Mouse (Mus musculus) kidney, postnatal 4 days (tissue): ENCODE data around the gene 1700014D04Rik.
"Not testable (repeated sequence)": the region's sequence is repeated elsewhere in the genome, so short reads cannot be mapped to it uniquely, and the experiment has no call there.

Source experiments
- DNase-seq, 2 experiments: peaks; one replicate each; pipeline ENCODE4 v3.0.0; 2021; ENCODE audit warnings: mixed read lengths in 2 of 2

The 1700014D04Rik gene

DNA sequence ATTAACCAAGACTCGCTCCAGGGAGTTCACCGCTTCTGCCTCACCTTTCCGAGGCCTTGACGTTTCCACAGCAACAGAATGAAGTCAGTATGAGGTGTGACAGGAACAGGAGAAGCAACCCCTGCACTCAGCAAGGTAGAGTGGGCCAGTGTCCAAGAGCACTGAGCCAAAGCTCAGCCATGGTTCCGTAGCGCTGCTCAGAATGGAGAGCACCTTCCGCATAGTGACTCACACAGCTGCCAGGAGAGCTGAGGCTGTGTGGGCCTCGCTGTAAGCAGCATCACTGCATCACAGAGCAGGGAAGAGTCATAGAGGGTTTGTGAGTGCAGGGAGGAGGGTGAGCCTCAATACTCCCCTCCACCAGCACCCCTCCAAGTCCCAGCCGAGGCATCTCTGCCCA, at the start of gene 1700014D04Rik:
Gene 1700014D04Rik, minus strand, starts transcription at position 42 of the 400 bp plus-strand sequence.
- peak in 1 of 2 experiments; percentile 29 for DNase-seq

DNA sequence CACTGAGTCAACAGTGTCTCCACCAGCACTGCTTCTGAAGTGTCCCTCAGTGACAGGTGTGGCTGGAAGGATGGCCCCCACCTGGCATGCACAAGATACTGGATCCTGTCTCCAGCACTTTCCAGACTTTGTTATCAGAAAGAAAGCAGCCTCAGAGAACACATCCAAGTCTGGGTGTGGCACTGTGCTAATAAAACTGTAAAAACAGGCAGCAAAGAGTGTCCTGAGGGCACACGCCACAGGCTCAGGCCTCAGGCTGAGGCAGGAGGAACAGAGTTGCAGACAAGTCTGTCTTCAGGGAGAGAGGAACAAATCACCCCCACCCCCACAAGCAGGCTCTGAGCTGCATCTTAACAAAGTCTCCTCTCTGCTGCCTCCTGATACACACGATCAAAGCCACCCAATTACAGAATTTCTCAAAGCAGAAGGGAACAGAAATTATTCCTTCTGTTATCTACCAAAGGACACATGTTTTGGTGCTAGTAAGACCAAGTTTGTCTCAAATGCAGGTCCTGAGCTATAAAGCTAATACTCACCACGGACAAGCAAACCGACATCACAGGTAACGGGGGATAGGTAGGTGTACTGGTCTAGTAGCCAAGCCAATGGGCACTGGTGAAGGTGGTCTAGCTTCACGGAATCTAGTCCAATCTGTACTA, 49.4 kb upstream of the 1700014D04Rik start:
- DNase-seq: no peak

DNA sequence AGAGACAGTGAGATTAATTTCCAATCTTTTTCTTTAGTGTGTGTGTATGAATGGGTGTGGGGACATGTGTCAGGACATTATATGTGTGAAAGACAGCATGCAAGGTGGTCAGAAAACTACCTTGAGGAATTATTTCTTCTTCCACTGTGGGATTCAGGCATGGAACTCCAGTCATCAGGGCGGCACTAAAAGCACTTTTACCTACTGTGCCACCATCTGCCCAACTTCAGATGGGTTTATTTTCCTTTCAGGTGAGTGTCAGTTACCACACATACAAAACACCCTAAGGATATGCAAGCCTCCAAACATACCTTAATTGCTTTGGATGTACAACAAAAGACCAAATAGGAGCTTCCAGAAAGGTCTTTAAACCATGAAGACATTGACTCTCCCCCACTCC, 48.2 kb upstream of the 1700014D04Rik start:
- DNase-seq: no peak

DNA sequence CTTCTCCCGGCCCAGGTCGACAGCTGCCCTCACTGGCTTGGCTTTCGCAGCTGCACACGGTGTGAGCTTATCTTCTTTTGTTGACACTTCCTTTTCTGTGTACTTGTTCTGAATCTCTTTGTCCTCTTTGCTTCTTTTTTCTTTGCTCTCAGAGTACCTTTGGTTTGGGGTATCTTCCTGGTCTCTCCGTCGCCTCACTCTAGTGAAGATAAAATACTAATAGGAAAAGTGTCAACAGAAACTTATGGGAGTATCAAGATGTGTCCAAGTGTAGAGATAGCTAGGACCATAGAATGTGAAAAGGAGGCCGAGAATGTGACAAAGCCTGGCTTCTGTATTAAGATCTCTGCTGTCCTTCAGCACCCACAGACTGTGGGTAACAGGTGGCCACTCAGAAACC, 35.6 kb upstream of the 1700014D04Rik start, which contains the start of gene Gm49354:
Gene Gm49354, minus strand, starts transcription at position 101 of the 400 bp plus-strand sequence.
- DNase-seq: no peak

DNA sequence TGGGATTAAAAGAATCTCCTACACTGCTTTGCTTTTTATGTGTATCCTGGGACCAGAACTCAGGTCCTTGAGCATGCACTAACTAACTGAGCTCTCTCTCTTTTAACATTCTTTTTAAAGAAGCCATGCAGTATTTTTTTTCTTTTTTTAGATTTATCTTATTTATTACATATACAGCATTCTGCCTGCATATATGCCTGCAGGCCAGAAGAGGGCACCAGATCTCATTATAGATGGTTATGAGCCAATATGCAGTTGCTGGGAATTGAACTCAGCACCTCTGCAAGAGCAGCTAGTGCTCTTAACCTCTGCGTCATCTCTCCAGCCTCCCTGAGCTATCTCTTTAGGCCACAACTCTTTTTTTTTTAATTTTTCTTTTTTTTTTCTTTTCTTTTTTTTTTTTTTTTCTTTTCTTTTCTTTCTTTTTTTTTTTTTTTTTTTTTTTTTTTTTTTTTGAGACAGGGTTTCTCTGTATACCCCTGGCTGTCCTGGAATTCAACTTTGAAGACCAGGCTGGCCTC, 33.3 kb upstream of the 1700014D04Rik start:
- not testable (repeated sequence) for DNase-seq

DNA sequence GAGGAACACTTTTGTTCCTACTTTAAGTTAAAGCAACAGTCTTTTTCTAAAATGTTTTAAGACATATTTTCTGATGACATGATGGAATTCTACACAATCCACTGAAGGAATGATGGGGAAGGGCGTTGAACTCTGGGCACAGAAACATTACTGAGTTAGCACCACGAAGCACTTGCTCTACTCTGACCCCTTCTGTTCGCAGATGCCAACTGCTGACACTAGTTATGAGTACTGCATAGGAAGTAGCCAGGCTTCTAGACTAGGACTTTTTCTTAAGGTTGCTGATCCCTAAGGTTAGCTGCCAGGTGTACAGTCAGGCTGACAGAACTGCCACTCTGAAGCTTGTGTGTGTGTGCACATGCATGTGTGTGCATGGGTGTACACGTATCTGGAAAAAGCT, 32.7 kb upstream of the 1700014D04Rik start:
- DNase-seq: peak in 1 of 2 experiments; percentile 26

DNA sequence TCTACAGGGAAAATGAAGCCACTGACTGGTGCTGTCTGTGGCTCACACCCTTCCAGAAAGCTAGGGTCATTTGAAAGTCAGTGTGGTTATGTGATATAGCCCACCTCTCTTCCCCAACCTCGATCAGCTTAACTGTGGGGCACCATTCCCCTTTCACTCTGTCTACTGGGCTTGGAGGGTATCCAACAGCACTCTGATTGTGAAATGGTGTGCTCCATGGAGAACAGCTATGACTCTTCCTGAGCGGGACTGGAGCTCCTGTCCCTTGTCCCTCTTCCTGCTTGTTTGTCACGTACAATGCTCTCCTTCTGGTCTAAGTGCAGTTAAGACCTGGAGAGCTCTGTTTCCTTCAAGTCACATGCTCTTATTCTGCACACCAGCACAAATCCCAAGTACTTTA, 28.6 kb upstream of the 1700014D04Rik start:
- no peak for DNase-seq

DNA sequence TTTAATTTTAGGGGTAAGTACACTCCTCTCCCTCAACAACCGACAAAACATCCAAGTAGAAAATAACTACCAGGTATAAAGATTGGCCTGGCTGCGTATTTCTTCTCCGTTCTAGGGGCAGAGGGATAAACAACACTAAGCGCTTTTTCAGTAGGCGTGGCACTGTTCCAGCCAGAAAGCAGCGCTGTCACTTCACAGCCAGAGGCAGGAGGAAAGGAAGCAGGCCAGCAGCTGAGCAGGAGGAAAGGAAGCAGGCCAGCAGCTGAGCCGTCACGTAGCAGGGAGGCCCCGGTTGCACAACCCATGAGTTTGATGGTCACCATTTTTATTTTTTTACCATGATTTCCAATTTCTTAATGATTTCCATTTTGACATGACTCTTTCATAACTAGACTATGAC, 24.7 kb upstream of the 1700014D04Rik start:
- DNase-seq: peak; percentile 77 to 85

DNA sequence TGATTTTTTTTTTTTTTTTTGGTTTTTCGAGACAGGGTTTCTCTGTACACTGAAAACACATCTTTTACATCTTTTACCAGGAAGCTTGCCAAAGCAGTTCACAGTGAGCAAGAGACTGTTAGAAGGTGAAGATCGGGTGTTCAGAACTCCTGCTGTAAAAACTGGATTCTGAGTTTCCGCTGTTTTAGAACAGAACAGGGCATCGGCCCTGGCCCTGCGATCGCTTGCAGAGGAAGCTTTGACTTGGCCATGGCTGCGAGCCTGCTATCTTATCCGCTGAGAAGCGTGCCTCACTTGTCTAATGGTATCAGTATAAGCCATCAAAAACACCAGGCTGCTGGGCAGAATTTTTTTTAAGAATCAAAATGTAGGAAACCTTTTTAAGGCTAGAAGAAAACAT, 24.3 kb upstream of the 1700014D04Rik start:
- DNase-seq: peak in 1 of 2 experiments; percentile 25

DNA sequence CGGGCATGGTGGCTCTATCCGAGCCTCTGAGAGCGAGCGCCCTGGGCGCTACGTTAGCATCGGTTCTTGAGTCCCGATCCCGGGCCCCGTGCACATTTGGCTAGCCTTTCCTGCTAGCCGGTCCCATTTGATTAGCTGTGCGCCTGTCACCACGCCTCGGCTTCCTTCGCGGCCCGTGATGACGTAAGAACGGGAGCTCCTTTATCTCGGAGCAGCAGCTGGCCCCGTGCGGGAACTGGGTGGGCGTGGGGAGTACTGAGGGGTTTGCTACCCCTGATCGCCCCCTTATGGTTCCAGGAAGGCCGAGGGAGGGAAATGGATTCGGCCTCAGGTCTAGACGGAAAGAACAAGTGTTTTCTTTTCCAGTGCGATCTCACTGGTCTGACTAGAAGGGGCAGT, 23.6 kb upstream of the 1700014D04Rik start:
- peak; percentile 88 to 93 for DNase-seq

DNA sequence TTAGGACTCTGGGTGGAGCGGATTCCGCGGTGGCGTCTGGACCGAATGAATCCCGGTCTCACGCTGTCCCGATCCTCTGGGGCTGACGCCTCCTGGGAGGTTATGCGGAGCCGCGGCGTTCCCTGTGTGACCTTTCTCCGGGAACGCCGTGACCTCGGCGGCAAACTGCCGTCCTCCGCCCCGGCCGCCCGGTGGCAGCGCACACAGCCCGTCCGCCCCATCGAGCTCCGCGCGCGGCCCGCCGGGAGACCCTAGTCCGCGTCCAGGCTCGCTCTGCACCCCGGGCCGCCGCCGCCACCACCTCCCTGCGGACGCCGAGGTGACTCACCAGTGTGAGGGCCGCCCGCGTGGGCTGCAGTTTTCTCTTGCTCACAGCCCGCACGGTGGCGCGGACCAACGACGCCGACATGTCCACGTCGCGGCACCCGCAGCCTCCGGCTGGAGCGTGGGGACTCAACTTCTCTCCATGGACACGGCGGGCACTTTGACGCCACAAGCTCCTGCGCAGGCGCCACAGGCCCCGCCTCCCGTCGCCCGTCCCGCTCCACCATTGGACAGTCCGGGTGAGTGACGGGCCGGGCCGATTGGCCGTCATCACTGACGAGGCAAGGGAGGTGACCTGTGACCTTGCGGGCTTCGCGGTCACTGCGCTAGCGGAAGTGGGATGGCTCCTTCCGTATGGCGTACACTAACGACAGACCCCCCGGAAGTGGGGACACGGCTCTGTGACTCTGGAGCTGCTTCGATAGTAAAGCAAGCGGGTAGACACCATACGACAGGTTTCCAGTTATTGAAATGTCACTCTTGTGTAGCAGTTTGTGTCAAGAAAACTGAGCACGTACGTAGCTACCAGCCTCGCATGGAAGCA, 23.0 kb upstream of the 1700014D04Rik start, which contains the start of gene Isca1:
Gene Isca1, minus strand, starts transcription at position 515 of the 868 bp plus-strand sequence.
- peak; percentile 99 to 100 for DNase-seq

DNA sequence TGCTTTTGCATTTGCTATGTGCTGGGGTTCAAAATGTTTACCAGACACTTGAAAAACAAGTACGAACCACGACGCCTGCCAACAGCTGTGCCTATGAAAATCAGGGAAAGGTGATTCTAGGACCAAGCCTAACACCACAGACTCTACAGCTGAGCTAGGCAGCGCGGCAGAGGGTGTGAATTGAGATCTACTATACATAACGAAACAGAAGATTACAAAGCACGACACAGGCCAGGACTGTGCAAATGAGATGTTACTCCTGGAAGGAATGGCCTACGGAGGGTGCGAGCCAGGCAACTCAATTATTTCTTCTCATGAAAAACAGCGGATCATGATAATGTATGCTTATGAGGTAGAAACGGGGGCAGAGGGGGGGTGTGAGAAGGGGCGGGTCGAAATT, 22.0 kb upstream of the 1700014D04Rik start:
- peak in 1 of 2 experiments; percentile 24 for DNase-seq

DNA sequence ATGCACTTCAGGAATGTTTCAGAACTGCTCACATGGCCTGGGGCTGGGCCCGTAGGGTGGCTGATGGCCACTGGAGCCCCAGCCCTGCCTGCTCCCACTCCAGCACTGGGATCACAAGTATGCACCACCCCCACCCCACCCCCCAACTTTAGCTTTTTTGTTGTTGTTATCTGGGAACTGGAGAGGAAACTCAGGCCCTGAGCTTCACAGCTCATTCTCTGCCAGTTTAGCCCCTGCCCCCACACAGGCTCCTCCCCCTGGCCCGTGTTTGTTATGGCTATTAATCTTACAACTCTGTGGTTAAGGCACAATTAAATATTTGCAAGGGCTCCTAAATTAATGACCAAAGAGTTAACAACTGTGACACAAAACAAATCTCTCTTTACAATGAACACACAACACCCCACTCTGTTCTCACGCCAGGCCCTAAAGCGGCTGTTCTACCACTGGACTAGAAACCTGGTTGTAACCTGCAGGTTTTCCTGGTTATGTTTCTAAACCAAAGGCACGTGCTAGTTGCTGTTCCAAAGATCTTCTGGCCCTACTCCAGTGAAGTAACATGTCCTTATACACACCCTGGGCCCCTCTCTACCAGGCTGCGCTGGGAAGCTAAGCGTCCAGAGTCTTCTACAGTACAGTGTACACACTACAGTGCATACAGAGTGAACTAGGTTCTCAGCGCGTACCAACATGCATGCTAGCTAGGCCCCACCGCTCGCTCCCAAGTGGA, 20.4 kb upstream of the 1700014D04Rik start:
- DNase-seq: peak; percentile 83 to 87

DNA sequence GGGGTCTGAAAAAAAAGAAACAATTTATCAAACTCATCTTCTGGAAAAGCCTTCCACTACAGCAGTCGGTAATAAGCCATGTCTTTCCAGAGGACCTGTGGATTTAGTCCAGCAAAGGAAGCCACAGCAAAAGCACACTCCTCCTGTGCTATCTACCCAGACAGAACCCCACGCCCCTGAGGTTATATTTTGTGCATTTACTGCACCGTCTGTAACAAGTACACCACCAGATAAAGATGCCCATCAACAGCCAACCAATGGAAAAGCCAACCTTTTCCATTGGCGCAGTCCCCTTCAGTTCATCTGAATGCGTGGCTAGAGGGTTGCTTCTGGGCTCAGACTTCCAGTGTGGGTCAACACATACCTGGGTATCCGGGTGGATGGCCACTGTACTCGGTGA, 16.2 kb upstream of the 1700014D04Rik start:
- no peak for DNase-seq

DNA sequence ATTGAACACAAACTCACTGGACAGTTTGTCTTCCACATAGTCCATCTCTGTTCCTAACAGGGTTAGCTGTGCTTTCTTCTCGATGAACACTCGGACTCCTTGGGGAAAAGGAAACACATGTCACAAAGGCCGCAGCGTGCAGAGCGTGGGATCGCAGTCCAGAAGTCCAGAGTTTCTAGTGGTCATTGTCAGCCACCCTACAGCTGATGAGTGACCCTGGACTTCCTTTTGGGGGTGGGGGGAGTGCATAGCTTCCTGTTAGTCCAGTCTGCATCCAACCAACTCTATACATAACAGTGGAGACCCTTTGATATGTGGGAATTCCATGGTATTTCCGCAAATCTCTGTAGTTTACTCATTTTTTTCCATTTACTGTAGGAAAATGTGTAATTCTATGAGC, 10.4 kb upstream of the 1700014D04Rik start:
- peak in 1 of 2 experiments; percentile 33 for DNase-seq

DNA sequence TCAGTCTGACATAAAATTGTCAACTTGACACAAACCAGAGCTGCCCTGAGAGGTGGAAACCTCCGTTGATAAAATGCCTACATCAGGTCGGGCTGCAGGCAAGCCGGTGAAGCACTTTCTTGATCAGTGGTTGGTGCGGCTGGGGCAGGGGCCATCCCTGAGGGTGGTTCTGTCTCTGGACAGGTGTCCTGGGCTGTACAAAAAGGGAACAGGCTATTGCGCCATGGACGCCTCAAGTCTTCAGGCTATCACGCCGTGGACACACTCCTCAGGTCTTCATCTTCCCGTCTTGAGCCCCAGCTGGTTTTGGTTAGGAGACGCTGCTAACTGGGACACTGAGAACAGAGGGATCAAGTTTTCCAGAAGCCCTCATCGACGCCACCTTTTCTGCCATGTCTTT, 3.8 kb upstream of the 1700014D04Rik start:
- DNase-seq: no peak

DNA sequence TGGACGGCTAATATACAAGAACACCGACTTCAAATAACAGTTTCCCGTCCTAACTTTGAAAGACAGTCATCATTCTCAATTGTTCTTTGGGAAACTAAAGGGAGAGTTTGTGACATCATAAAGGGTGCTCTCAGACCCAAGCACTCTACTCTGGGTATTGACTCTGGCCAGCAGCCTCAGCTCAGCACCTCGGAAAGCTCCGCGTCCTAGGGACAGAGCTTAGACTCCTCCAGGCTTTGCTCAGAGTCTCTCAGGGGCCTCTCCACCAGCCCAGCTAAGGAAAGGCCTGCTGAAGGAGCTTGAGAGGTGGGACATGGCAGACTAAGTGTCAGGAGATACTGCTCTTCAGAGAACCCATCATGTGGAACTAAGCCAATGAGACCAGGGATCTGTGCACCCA, 388 bp downstream of the 1700014D04Rik start:
- peak; percentile 67 to 68 for DNase-seq

DNA sequence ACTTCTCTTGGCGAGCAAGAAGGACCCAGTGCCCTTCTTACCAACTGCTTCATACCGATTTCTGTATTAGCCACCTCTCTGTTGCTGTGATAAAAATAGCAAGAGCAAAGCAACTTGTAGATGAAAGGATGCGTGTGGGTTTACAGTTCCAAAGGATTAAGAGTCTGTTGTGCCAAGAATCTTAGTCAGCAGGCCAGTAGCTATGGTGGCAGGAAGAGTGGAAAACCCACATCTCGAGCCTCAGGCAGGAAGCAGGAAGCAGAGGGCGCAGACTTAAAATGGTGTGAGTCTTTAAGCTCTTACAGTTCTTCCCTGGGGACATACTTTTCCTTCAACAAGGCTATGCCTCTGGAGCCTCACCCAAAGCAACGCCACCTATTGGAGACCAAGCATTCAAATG, 1.1 kb downstream of the 1700014D04Rik start:
- no peak for DNase-seq

DNA sequence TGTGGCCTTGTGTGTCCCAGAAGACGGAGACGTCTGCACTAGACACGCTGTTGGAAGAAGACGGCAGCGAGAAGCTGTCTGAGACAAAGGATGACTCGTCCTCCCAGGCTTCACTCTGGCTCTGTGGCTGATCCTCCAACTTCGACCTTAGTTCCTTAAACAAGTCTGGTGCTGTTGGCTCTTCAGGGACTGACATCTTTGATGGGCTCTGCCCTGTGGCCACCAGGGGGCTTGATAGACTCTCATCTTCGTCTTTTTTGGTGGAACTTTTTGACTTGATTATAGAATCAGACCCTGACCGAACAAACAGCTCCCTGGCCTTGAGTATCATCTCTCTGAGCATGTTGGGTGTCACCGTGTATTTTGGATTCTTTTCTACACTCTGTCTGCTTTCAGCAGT, 4.9 kb downstream of the 1700014D04Rik start:
- peak; percentile 59 to 60 for DNase-seq

DNA sequence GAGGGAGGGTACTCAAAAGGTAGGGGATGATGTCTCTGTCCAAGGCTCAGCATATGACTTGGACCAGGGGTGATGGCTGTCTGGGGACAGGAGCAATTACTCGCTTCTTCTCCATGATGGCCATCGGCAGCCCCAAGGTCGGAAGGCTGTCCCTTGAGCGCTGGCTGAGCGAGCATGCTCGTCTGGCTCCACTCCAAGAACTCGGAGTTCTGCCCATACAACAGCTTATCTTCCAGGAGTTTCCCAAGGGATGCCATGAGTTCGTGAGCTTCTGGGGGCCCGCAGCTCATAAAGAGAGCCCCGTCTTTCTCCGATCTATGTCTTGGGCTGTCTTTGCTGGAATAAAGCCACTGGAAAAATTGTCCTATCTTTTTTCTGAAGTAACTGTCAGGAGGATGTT, 5.5 kb downstream of the 1700014D04Rik start:
- DNase-seq: no peak

DNA sequence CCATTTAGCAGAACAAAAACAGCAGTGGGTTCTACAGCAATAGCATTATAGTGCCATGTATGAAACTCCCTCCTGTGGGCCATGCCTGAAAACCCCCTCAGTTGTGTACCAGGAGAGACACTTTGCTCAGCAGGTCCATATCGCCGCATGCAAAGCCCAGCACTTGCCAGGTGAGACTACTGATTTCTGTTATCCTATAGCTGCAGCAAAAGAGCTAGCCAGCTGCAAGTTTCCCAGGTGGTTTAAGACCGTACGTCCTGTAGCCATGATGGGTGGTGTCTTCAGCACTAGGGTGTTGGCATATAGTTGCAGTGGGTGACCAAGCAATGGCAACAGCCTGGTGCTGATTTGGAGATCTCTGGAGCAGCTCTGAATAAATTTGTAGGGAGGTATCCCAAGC, 7.2 kb downstream of the 1700014D04Rik start:
- DNase-seq: no peak

DNA sequence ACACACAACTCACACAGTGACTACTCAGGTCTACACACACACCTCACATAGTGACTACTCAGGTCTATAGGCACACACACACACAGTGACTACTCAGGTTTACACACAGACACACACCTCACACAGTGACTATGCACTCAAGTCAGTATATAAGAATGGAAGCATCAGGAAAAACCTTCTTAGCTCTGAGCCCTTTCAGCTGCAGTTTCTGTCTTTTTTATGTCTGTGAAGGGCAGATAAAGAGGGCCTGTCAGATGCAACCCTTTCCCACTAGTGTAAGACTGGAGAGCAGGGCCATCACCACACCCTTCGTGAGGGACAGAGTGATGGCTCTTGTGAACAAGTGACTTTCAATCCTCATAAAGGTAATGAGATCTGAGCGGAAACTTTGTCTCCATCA, 8.1 kb downstream of the 1700014D04Rik start:
- no peak for DNase-seq

DNA sequence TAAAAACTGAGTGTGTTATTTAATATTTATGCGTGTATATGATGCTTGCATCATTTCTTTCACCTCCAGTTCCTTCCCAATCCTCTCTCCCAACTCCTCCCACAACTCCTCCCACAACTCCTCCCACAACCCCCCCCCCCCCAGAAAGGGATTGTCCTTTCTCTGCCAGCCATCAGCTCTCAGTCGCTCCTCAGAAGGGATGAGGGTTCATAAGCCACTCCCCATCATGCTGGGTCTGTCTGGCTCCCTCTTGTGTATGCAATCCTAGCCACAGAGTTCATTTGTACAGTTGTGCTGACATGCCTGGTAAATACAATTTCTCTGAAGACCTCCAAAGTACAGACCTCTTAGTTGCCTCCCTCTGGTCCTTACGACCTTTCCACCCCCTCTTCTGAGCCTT, 11.4 kb downstream of the 1700014D04Rik start:
- no peak for DNase-seq
